Mouse (Mus musculus) layer of hippocampus, adult 11-12 months (tissue): Measurements from ENCODE around the gene Tmem115.
"Not testable (repeated sequence)": the region's sequence is repeated elsewhere in the genome, so short reads cannot be mapped to it uniquely, and the experiment has no call there.

Source experiments
- DNase-seq: peaks from one replicate; pipeline ENCODE4 v3.0.0; 2022; ENCODE audit warnings: low spot score

Tmem115 gene

GRCm38 (mm10) chr9:107549297-107550074, 15.7 kb downstream of the Tmem115 start:
- DNase-seq: no peak

- DNase-seq: no peak
Observed at GRCm38 (mm10) chr9:107550491-107551116, 16.9 kb downstream of the Tmem115 start.

GRCm38 (mm10) chr9:107551117-107551889, 17.6 kb downstream of the Tmem115 start, which contains the start of gene Rassf1:
Gene Rassf1, plus strand, starts transcription at chr9:107551555.
- no peak for DNase-seq

- DNase-seq: no peak
Observed at GRCm38 (mm10) chr9:107551890-107552355, 18.2 kb downstream of the Tmem115 start.

GRCm38 (mm10) chr9:107552690-107553393, 19.1 kb downstream of the Tmem115 start:
- no peak for DNase-seq

GRCm38 (mm10) chr9:107553541-107554318, 20.0 kb downstream of the Tmem115 start:
- DNase-seq: no peak

GRCm38 (mm10) chr9:107554319-107554825, 20.6 kb downstream of the Tmem115 start:
- DNase-seq: peak; percentile 95

- no peak for DNase-seq
Observed at GRCm38 (mm10) chr9:107555031-107555457, 21.3 kb downstream of the Tmem115 start.

GRCm38 (mm10) chr9:107555701-107556100, 22.0 kb downstream of the Tmem115 start:
- DNase-seq: no peak

GRCm38 (mm10) chr9:107556346-107556745, 22.6 kb downstream of the Tmem115 start:
- DNase-seq: no peak

GRCm38 (mm10) chr9:107563029-107563581, 29.4 kb downstream of the Tmem115 start, which contains the start of gene Tusc2:
Gene Tusc2, plus strand, starts transcription at chr9:107563255.
- DNase-seq: peak; percentile 96

GRCm38 (mm10) chr9:107565556-107565955, 31.8 kb downstream of the Tmem115 start:
- DNase-seq: not testable (repeated sequence)

- DNase-seq: peak; percentile 76
Observed at GRCm38 (mm10) chr9:107566041-107566709, 32.4 kb downstream of the Tmem115 start.

GRCm38 (mm10) chr9:107566855-107567254, 33.1 kb downstream of the Tmem115 start:
- DNase-seq: no peak

- no peak for DNase-seq
Observed at GRCm38 (mm10) chr9:107567702-107568319, 34.1 kb downstream of the Tmem115 start, which contains the start of gene Hyal2. Gene Hyal2, plus strand, starts transcription at chr9:107567945.

- DNase-seq: peak; percentile 87
Observed at GRCm38 (mm10) chr9:107568331-107569261, 34.9 kb downstream of the Tmem115 start.

GRCm38 (mm10) chr9:107569270-107569669, 35.5 kb downstream of the Tmem115 start:
- DNase-seq: no peak

- DNase-seq: no peak
Observed at GRCm38 (mm10) chr9:107570016-107570415, 36.3 kb downstream of the Tmem115 start.
